Comparison of ENCODE assay signal across 8 mouse cellular contexts in the genomic region with DNA sequence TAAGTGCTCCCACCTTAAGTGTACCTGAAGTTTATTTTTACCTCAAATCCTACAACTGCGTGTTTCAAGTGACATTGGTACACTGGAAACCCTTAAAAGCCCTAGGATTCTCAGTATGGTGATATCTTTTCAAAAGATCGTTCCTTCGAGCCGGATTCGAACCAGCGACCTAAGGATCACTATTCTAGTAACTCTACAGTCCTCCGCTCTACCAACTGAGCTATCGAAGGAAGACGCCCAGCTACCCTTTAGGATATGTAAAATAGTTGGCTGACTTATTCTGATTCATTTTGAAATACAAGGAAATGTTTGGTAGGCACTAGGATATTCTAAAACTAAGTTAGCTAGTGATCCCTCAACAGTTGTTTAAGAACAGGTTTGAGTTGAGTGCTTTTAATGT. TPM values are rescaled to one million over a fixed set of nuclear protein-coding genes. Genes with fewer than 3 reads are reported as not detected.
A peak's percentile ranks its signal among the peaks of the same experiment; 100 is the strongest.
DNase-seq lines count a peak whose midpoint lies in the region; ATAC-seq and TF ChIP-seq lines count a peak whose summit lies in the region.

No protein-coding gene starts in this region.

- DNase-seq in spleen, postnatal 36 days (ENCODE audit: low spot score in 2 of 2), result peak; percentile 41 to 67
- no peak for DNase-seq in spleen, adult 12 weeks (ENCODE audit: low spot score)
- DNase-seq in brain, embryonic 14.5 days (ENCODE audit: low read depth), result peak; percentile 70
- DNase-seq in forelimb bud, embryonic 11.5 days (ENCODE audit: low read depth, low spot score), result peak; percentile 87
- peak; percentile 50 to 75 for DNase-seq in kidney, adult 8-10 months
- peak; percentile 82 for DNase-seq in liver, embryonic 13.5 days
- DNase-seq in retina, postnatal 1 day, result peak; percentile 82
- no peak for DNase-seq in ovary, adult 18-20 months (ENCODE audit: low spot score)

- peak overlapping the region; percentile 55 for H3K9ac ChIP-seq in liver, embryonic 13.5 days

- TF ChIP-seq POLR2A in brain, embryonic 14.5 days (IDR thresholded peaks at IDR 0.05; ENCODE audit: borderline replicate concordance, extremely low read depth, insufficient read depth, insufficient read length, poor library complexity, severe bottlenecking), result no peak

- H3K4me3 ChIP-seq in liver, embryonic 13.5 days (replicated peaks), result peak overlapping the region; percentile 90

- peak; percentile 64 for ATAC-seq in liver, embryonic 13.5 days (ENCODE audit: low read depth)

- peaks cover 61% of the 10 kb centered on the region for H3K4me1 ChIP-seq in liver, embryonic 13.5 days (replicated peaks)

- no peaks in the 10 kb centered on the region for H3K9me3 ChIP-seq in liver, embryonic 13.5 days (replicated peaks)

- H3K36me3 ChIP-seq in liver, embryonic 13.5 days, result peaks cover 20% of the 10 kb centered on the region

- TF ChIP-seq CTCF in brain, embryonic 14.5 days (IDR thresholded peaks at IDR 0.05; ENCODE audit: borderline replicate concordance, extremely low read depth, insufficient read depth, insufficient read length), result no peak

- peak overlapping the region; percentile 77 for H3K27ac ChIP-seq in liver, embryonic 13.5 days

- WGBS in liver, embryonic 13.5 days (ENCODE audit: insufficient replicate concordance), result under 1% methylated on average over 9 of the region's 9 CpGs

- H3K27me3 ChIP-seq in liver, embryonic 13.5 days, result no peaks in the 10 kb centered on the region

- H3K4me2 ChIP-seq in liver, embryonic 13.5 days, result peak overlapping the region; percentile 89

RNA-seq across cellular contexts. Expression of gene Abt1, which starts 1.8 kb away (rescaled TPM):
- 7.2 and 8.3 TPM in 2 replicates for polyA plus RNA-seq in brain, embryonic 14.5 days (2012; rRNA removed)
- 8.3 and 9.1 TPM in 2 replicates for polyA plus RNA-seq in liver, embryonic 13.5 days (2015; fragmentation: Nextera tagmentation; extraction: Ambion mirVana)

RNA-seq across cellular contexts. Expression of gene Btn1a1, which starts 40.2 kb away (rescaled TPM):
- polyA plus RNA-seq in brain, embryonic 14.5 days (2012; rRNA removed), result 0.05 and 0.12 TPM in 2 replicates
- 1.5 and 2.0 TPM in 2 replicates for polyA plus RNA-seq in liver, embryonic 13.5 days (2015; fragmentation: Nextera tagmentation; extraction: Ambion mirVana)

RNA-seq across cellular contexts. Expression of gene Zfp322a, which starts 56.5 kb away (rescaled TPM):
- polyA plus RNA-seq in brain, embryonic 14.5 days (2012; rRNA removed), result 21.2 and 22.4 TPM in 2 replicates
- polyA plus RNA-seq in liver, embryonic 13.5 days (2015; fragmentation: Nextera tagmentation; extraction: Ambion mirVana), result 15.2 and 20.1 TPM in 2 replicates

Comparison
In these comparisons a context has a peak if more than half of its experiments do, and no peak if none do; other contexts are left out.
1. DNase-seq: peak in spleen, postnatal 36 days (2 of 2), brain, embryonic 14.5 days (single experiment), forelimb bud, embryonic 11.5 days (single experiment), kidney, adult 8-10 months (2 of 2), liver, embryonic 13.5 days (single experiment) and retina, postnatal 1 day (single experiment); none in spleen, adult 12 weeks (single experiment) and ovary, adult 18-20 months (single experiment).